Mouse (Mus musculus) right cerebral cortex, postnatal 25 days (tissue): ENCODE measurements at regions not wholly inside any gene's neighbourhood (a gene's known extent, or its start where the extent isn't known, plus 50 kb on each side); places are given as distances from the start of the nearest gene placed in this dataset.

Experiments
- DNase-seq: peaks from one replicate; pipeline ENCODE4 v3.0.0; 2022

DNA sequence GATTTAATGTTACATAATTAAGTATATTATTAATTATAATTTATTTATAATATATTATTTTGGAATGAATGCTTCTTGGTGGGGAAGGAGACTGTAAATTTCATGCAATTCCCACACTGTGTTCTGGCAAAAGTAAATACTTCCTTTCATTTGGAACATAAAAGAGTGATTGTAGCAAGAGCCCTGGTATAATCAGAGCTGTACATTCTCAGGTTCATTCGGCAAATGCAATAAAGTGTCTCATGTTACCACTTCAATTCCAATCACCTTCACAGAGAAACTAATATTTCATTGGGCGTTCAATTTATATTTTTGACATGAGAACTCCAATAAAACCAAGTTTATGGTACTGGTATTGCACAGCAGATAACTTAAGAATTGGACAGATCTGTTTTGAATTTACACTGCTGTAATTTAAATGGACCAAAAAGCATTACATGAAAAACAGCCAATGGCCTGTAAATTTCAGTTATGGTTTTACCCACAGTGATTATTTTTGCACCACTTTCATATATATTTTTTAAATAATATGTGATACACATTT lies 569.0 kb downstream of the Pcdh7 start:
- DNase-seq = no peak

DNA sequence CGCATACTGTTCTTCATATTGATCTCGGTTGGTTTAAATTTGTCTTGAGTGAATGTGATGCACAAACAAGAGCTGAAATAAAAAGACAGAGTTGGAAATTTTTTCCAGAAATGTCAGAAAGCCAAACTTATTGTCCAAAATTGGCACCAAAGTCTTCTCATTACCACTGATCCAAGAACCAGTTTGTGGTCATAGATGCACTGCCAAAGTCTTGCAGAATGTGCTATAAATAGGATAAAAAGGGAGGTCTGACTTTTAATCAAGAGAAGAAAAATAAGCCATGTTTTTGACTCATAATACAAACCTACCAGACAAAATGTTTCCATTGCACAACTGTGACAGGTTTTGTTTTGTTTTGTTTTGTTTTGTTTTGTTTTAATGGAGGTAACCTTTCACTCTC lies 573.5 kb downstream of the Pcdh7 start:
- DNase-seq = no peak

DNA sequence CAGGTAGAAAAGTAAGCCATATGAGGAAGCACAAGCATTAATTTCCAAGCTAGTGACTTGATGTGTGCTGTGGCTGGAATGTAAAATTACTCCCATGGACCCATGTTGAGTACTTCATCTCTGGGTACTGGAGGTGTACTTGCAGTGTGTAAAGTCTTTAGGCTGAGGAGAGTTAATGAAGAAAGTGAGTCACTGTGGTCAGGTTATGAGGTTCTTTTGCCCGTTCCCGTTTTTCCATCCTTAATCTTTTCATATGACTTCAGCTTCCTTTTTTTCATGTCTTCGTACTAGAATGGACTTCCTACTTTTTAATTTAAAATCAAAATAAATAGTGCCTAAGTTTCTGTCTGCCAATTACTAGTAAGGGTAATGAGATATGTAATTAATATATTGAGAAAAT lies 577.1 kb downstream of the Pcdh7 start:
- DNase-seq = no peak

DNA sequence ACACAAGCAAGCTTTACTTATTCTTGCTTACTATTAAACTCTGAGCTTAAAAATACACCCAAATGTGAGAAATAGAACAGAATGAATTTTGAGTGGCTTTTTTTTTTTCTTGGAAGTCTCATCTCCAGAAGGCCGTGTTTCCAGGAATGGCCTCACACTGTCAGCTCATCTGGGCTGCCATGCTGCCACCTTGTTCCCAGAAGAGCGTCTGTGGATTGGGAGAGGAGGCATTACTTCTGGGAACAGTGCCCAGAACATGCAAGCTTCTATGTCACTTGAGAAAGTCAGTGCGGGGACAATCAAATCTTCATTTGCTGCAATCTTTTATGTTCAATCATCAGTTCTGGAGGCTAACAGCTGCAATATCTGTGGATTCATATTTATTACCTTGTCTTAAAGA lies 613.6 kb downstream of the Pcdh7 start:
- DNase-seq = peak; percentile 4
